Comparison of ENCODE assay signal across 21 mouse cellular contexts in genomic region chr10:58871821-58872577, GRCm38 (mm10). TPM values are rescaled to one million over a fixed set of nuclear protein-coding genes. Genes with fewer than 3 reads are reported as not detected.
A peak's percentile ranks its signal among the peaks of the same experiment; 100 is the strongest.
DNase-seq lines count a peak whose midpoint lies in the region; ATAC-seq and TF ChIP-seq lines count a peak whose summit lies in the region.
"Had no signal": no experiment of that assay in that cellular context is flagged by ENCODE, and none has a peak within 500 bp of the region (broad histone marks: within the 10 kb centered on the region; RNA-seq: fewer than 3 reads in every experiment).

No protein-coding gene starts in this region.

- WGBS in forebrain, embryonic 13.5 days, result 50% methylated on average over 7 of the region's 7 CpGs
- 63% methylated on average over 7 of the region's 7 CpGs for WGBS in forebrain, embryonic 11.5 days
- WGBS in hindbrain, embryonic 15.5 days, result 56% methylated on average over 7 of the region's 7 CpGs
- 75% methylated on average over 7 of the region's 7 CpGs for WGBS in hindbrain, embryonic 13.5 days
- 70% methylated on average over 7 of the region's 7 CpGs for WGBS in midbrain, embryonic 14.5 days
- 88% methylated on average over 7 of the region's 7 CpGs for WGBS in midbrain, embryonic 10.5 days
- 41% methylated on average over 7 of the region's 7 CpGs for WGBS in midbrain, postnatal 0 days

- peak; percentile 52 for ATAC-seq in forebrain, embryonic 13.5 days
- ATAC-seq in forebrain, embryonic 11.5 days (replicated peaks; ENCODE audit: low FRiP score), result no peak
- no peak for ATAC-seq in hindbrain, embryonic 15.5 days (ENCODE audit: low FRiP score, low read depth)
- ATAC-seq in hindbrain, embryonic 13.5 days (ENCODE audit: low FRiP score), result no peak
- ATAC-seq in midbrain, embryonic 14.5 days (ENCODE audit: low FRiP score, low TSS enrichment), result no peak
- peak; percentile 69; the same call in 1 of the 2 replicates for ATAC-seq in midbrain, postnatal 0 days (ENCODE audit: low FRiP score)
- ATAC-seq: intestine, postnatal 0 days had no signal

- no peak overlapping the region for H3K9ac ChIP-seq in forebrain, embryonic 13.5 days
- H3K9ac ChIP-seq in forebrain, embryonic 11.5 days (ENCODE audit: low read length), result no peak overlapping the region
- 0 out of 2 replicates have a peak overlapping the region, but pooled peaks have one; percentile 7 for H3K9ac ChIP-seq in hindbrain, embryonic 15.5 days
- no peak overlapping the region for H3K9ac ChIP-seq in hindbrain, embryonic 13.5 days
- no peak overlapping the region for H3K9ac ChIP-seq in midbrain, embryonic 14.5 days (replicated peaks; ENCODE audit: low read length)
- H3K9ac ChIP-seq in midbrain, postnatal 0 days (replicated peaks; ENCODE audit: low read length, poor library complexity, severe bottlenecking), result peak overlapping the region; percentile 44; the same call in 1 of the 2 replicates
- H3K9ac ChIP-seq: heart, embryonic 12.5 days; liver, embryonic 13.5 days; neural tube, embryonic 12.5 days had no signal

- no peak overlapping the region for H3K4me2 ChIP-seq in forebrain, embryonic 13.5 days
- no peak overlapping the region for H3K4me2 ChIP-seq in forebrain, embryonic 11.5 days (ENCODE audit: low read depth, low read length, severe bottlenecking)
- H3K4me2 ChIP-seq in hindbrain, embryonic 15.5 days, result no peak overlapping the region
- no peak overlapping the region for H3K4me2 ChIP-seq in hindbrain, embryonic 13.5 days
- no peak overlapping the region for H3K4me2 ChIP-seq in midbrain, embryonic 14.5 days (ENCODE audit: low read length)
- H3K4me2 ChIP-seq in midbrain, postnatal 0 days (ENCODE audit: low read depth, low read length, poor library complexity, severe bottlenecking), result no peak overlapping the region
- H3K4me2 ChIP-seq: heart, embryonic 12.5 days; liver, embryonic 13.5 days; neural tube, embryonic 12.5 days had no signal

- H3K27me3 ChIP-seq in forebrain, embryonic 13.5 days, result no peaks in the 10 kb centered on the region
- no peaks in the 10 kb centered on the region for H3K27me3 ChIP-seq in forebrain, embryonic 11.5 days (ENCODE audit: control insufficient read depth, insufficient read depth, low read length)
- no peaks in the 10 kb centered on the region for H3K27me3 ChIP-seq in hindbrain, embryonic 15.5 days
- no peaks in the 10 kb centered on the region for H3K27me3 ChIP-seq in hindbrain, embryonic 13.5 days
- H3K27me3 ChIP-seq in midbrain, embryonic 14.5 days (ENCODE audit: control insufficient read depth, insufficient read depth, low read length), result no peaks in the 10 kb centered on the region
- no peaks in the 10 kb centered on the region for H3K27me3 ChIP-seq in midbrain, embryonic 10.5 days (ENCODE audit: low read depth, poor library complexity, severe bottlenecking)
- H3K27me3 ChIP-seq in midbrain, postnatal 0 days (ENCODE audit: insufficient read depth, low read length), result no peaks in the 10 kb centered on the region
- H3K27me3 ChIP-seq: heart, embryonic 12.5 days; liver, embryonic 13.5 days; megakaryocyte, embryonic 14.5 days; neural tube, embryonic 12.5 days had no signal

- H3K27ac ChIP-seq in forebrain, embryonic 13.5 days, result 0 out of 2 replicates have a peak overlapping the region, but pooled peaks have one; percentile 76
- H3K27ac ChIP-seq in forebrain, embryonic 11.5 days (ENCODE audit: low read depth, low read length), result no peak overlapping the region
- peak overlapping the region; percentile 34; the same call in 1 of the 2 replicates for H3K27ac ChIP-seq in hindbrain, embryonic 15.5 days (replicated peaks)
- H3K27ac ChIP-seq in hindbrain, embryonic 13.5 days, result no peak overlapping the region
- peak overlapping the region; percentile 64 for H3K27ac ChIP-seq in midbrain, embryonic 14.5 days (replicated peaks; ENCODE audit: low read depth, low read length)
- no peak overlapping the region for H3K27ac ChIP-seq in midbrain, embryonic 10.5 days (replicated peaks)
- peak overlapping the region; percentile 79 for H3K27ac ChIP-seq in midbrain, postnatal 0 days (ENCODE audit: low read depth, low read length)
- H3K27ac ChIP-seq: embryonic facial prominence, embryonic 10.5 days; liver, embryonic 13.5 days; neural tube, embryonic 12.5 days had no signal

- no peak for TF ChIP-seq CTCF in midbrain, postnatal 0 days (IDR thresholded peaks at IDR 0.05)

- H3K4me3 ChIP-seq in forebrain, embryonic 13.5 days, result no peak overlapping the region
- no peak overlapping the region for H3K4me3 ChIP-seq in forebrain, embryonic 11.5 days (ENCODE audit: low read depth, low read length)
- H3K4me3 ChIP-seq in hindbrain, embryonic 15.5 days, result no peak overlapping the region
- H3K4me3 ChIP-seq in hindbrain, embryonic 13.5 days, result no peak overlapping the region
- H3K4me3 ChIP-seq in midbrain, embryonic 14.5 days (replicated peaks; ENCODE audit: low read depth, low read length), result no peak overlapping the region
- H3K4me3 ChIP-seq in midbrain, embryonic 10.5 days, result no peak overlapping the region
- H3K4me3 ChIP-seq in midbrain, postnatal 0 days (ENCODE audit: low read depth, low read length), result no peak overlapping the region
- H3K4me3 ChIP-seq: embryonic facial prominence, embryonic 10.5 days; heart, embryonic 12.5 days; liver, embryonic 13.5 days; megakaryocyte, embryonic 14.5 days; neural tube, embryonic 12.5 days had no signal

- H3K36me3 ChIP-seq in forebrain, embryonic 13.5 days (ENCODE audit: poor library complexity, severe bottlenecking), result no peaks in the 10 kb centered on the region
- H3K36me3 ChIP-seq in forebrain, embryonic 11.5 days (ENCODE audit: control insufficient read depth, insufficient read depth, low read length), result no peaks in the 10 kb centered on the region
- no peaks in the 10 kb centered on the region for H3K36me3 ChIP-seq in hindbrain, embryonic 15.5 days
- H3K36me3 ChIP-seq in hindbrain, embryonic 13.5 days, result no peaks in the 10 kb centered on the region
- no peaks in the 10 kb centered on the region for H3K36me3 ChIP-seq in midbrain, embryonic 14.5 days (ENCODE audit: control insufficient read depth, insufficient read depth, low read length)
- no peaks in the 10 kb centered on the region for H3K36me3 ChIP-seq in midbrain, embryonic 10.5 days
- no peaks in the 10 kb centered on the region for H3K36me3 ChIP-seq in midbrain, postnatal 0 days (ENCODE audit: insufficient read depth, low read length)
- H3K36me3 ChIP-seq: embryonic facial prominence, embryonic 10.5 days; heart, embryonic 12.5 days; liver, embryonic 13.5 days; neural tube, embryonic 12.5 days had no signal

- no peaks in the 10 kb centered on the region for H3K9me3 ChIP-seq in forebrain, embryonic 13.5 days (replicated peaks)
- H3K9me3 ChIP-seq in forebrain, embryonic 11.5 days (ENCODE audit: control insufficient read depth, low read length), result no peaks in the 10 kb centered on the region
- H3K9me3 ChIP-seq in hindbrain, embryonic 15.5 days, result no peaks in the 10 kb centered on the region
- H3K9me3 ChIP-seq in hindbrain, embryonic 13.5 days, result no peaks in the 10 kb centered on the region
- H3K9me3 ChIP-seq in midbrain, embryonic 14.5 days (ENCODE audit: control insufficient read depth, low read length), result no peaks in the 10 kb centered on the region
- H3K9me3 ChIP-seq in midbrain, embryonic 10.5 days (replicated peaks), result no peaks in the 10 kb centered on the region
- no peaks in the 10 kb centered on the region for H3K9me3 ChIP-seq in midbrain, postnatal 0 days (ENCODE audit: low read length)
- H3K9me3 ChIP-seq: embryonic facial prominence, embryonic 10.5 days; heart, embryonic 12.5 days; liver, embryonic 13.5 days had no signal

- peaks cover 18% of the 10 kb centered on the region for H3K4me1 ChIP-seq in forebrain, embryonic 13.5 days
- H3K4me1 ChIP-seq in forebrain, embryonic 11.5 days (replicated peaks; ENCODE audit: control insufficient read depth, insufficient read depth, low read length), result 0 out of 2 replicates have a peak, but pooled peaks cover 2% of the 10 kb centered on the region
- peaks cover 11% of the 10 kb centered on the region for H3K4me1 ChIP-seq in hindbrain, embryonic 15.5 days (replicated peaks)
- H3K4me1 ChIP-seq in hindbrain, embryonic 13.5 days (replicated peaks), result peaks cover 10% of the 10 kb centered on the region
- H3K4me1 ChIP-seq in midbrain, embryonic 14.5 days (ENCODE audit: control insufficient read depth, insufficient read depth, low read length), result peaks cover 8% of the 10 kb centered on the region
- peaks cover 3% of the 10 kb centered on the region; the same call in 1 of the 2 replicates for H3K4me1 ChIP-seq in midbrain, embryonic 10.5 days
- peaks cover 11% of the 10 kb centered on the region; the same call in 1 of the 2 replicates for H3K4me1 ChIP-seq in midbrain, postnatal 0 days (ENCODE audit: insufficient read depth, low read length)
- H3K4me1 ChIP-seq: heart, embryonic 12.5 days; liver, embryonic 13.5 days; megakaryocyte, embryonic 14.5 days; neural tube, embryonic 12.5 days had no signal

- DNase-seq in forebrain, embryonic 11.5 days (ENCODE audit: low spot score), result no peak
- DNase-seq in midbrain, embryonic 14.5 days, result peak; percentile 50
- no peak for DNase-seq in midbrain, embryonic 10.5 days (ENCODE audit: low spot score)
- no peak for DNase-seq in midbrain, postnatal 0 days (ENCODE audit: low spot score)
- DNase-seq in gastrocnemius, adult 18-20 months (ENCODE audit: low spot score), result no peak
- DNase-seq: cerebellum, adult 11 months; cerebellum, postnatal 10 days; heart, postnatal 10 days; kidney, postnatal 25 days; liver, embryonic 13.5 days; lung, adult 2 months; right cerebral cortex, postnatal 4 days; thymus, postnatal 25 days had no signal

RNA-seq across cellular contexts. Expression of gene Sh3rf3, which starts 58.8 kb away (rescaled TPM):
- polyA plus RNA-seq in forebrain, embryonic 13.5 days (2015; fragmentation: Nextera tagmentation; extraction: Ambion mirVana), result 6.1 TPM in 2 replicates
- 1.8 and 2.0 TPM in 2 replicates for polyA plus RNA-seq in forebrain, embryonic 11.5 days (2014; fragmentation: Nextera tagmentation; extraction: Ambion mirVana)
- polyA plus RNA-seq in hindbrain, embryonic 15.5 days (2015; fragmentation: Nextera tagmentation; extraction: Ambion mirVana), result 3.2 and 4.4 TPM in 2 replicates
- 2.3 and 3.2 TPM in 2 replicates for polyA plus RNA-seq in hindbrain, embryonic 13.5 days (2015; fragmentation: Nextera tagmentation; extraction: Ambion mirVana)
- polyA plus RNA-seq in midbrain, embryonic 14.5 days (2014; fragmentation: Nextera tagmentation; extraction: Ambion mirVana), result 2.4 and 4.2 TPM in 2 replicates
- 0.56 and 0.83 TPM in 2 replicates for polyA plus RNA-seq in midbrain, embryonic 10.5 days (2016; fragmentation: Nextera tagmentation; extraction: Ambion mirVana)
- total RNA-seq in midbrain, postnatal 0 days (2014; rRNA removed), result 21.5 and 31.9 TPM in 2 replicates
- polyA plus RNA-seq in midbrain, postnatal 0 days (2015; fragmentation: Nextera tagmentation; extraction: Ambion mirVana), result 2.8 and 4.6 TPM in 2 replicates
- under 1 TPM; 0.41 to 0.64 TPM for total RNA-seq in gastrocnemius, adult 18-20 months (2021)
- polyA plus RNA-seq: liver, embryonic 13.5 days had no signal

Comparison
In these comparisons a context has a peak if more than half of its experiments do, and no peak if none do; other contexts are left out.
1. ATAC-seq: peak in forebrain, embryonic 13.5 days (single experiment) and midbrain, postnatal 0 days (single experiment); none in forebrain, embryonic 11.5 days (single experiment), hindbrain, embryonic 15.5 days (single experiment), hindbrain, embryonic 13.5 days (single experiment) and midbrain, embryonic 14.5 days (single experiment).
2. H3K27ac ChIP-seq: peak in forebrain, embryonic 13.5 days (single experiment), hindbrain, embryonic 15.5 days (single experiment), midbrain, embryonic 14.5 days (single experiment) and midbrain, postnatal 0 days (single experiment); none in forebrain, embryonic 11.5 days (single experiment), hindbrain, embryonic 13.5 days (single experiment) and midbrain, embryonic 10.5 days (single experiment).
3. H3K9ac ChIP-seq: peak in hindbrain, embryonic 15.5 days (single experiment) and midbrain, postnatal 0 days (single experiment); none in forebrain, embryonic 13.5 days (single experiment), forebrain, embryonic 11.5 days (single experiment), hindbrain, embryonic 13.5 days (single experiment) and midbrain, embryonic 14.5 days (single experiment).